Comparison of ENCODE assay signal across 11 mouse cellular contexts in genomic region chr3:86038648-86039047, GRCm38 (mm10). TPM values are rescaled to one million over a fixed set of nuclear protein-coding genes. Genes with fewer than 3 reads are reported as not detected.
DNase-seq lines count a peak whose midpoint lies in the region; ATAC-seq and TF ChIP-seq lines count a peak whose summit lies in the region.
"Had no signal": no experiment of that assay in that cellular context is flagged by ENCODE, and none has a peak within 500 bp of the region (broad histone marks: within the 10 kb centered on the region; RNA-seq: fewer than 3 reads in every experiment).

No protein-coding gene starts in this region.

- ATAC-seq in intestine, embryonic 14.5 days (replicated peaks; ENCODE audit: low FRiP score, low TSS enrichment, low read depth): no peak
- no peak; the same call in 1 of the 2 replicates for ATAC-seq in intestine, postnatal 0 days
- no peak for ATAC-seq in forebrain, embryonic 15.5 days (replicated peaks)

- DNase-seq in intestine, embryonic 14.5 days (ENCODE audit: low spot score): no peak
- peak; percentile 80 for DNase-seq in fat pad, adult 2 months (ENCODE audit: extremely low read depth, low read depth, low spot score)
- DNase-seq in heart, postnatal 4 days: peak; percentile 52
- DNase-seq in lung, postnatal 25 days (ENCODE audit: low spot score): peak; percentile 28
- no peak for DNase-seq in frontal cortex, postnatal 36 days (ENCODE audit: low spot score in 2 of 2)
- no peak for DNase-seq in embryo, embryonic 10 days (ENCODE audit: low spot score)
- DNase-seq: cerebellum, postnatal 25 days had no signal

- peak overlapping the region; percentile 51 for H3K27ac ChIP-seq in intestine, embryonic 14.5 days (ENCODE audit: low read depth)
- no peak overlapping the region for H3K27ac ChIP-seq in intestine, postnatal 0 days (ENCODE audit: low read depth, low read length)
- no peak overlapping the region; the same call in 1 of the 2 replicates for H3K27ac ChIP-seq in forebrain, embryonic 15.5 days (replicated peaks)
- H3K27ac ChIP-seq: liver, embryonic 15.5 days had no signal

- H3K9me3 ChIP-seq in intestine, embryonic 14.5 days (ENCODE audit: control insufficient read depth, low read length): no peaks in the 10 kb centered on the region
- H3K9me3 ChIP-seq in intestine, postnatal 0 days (ENCODE audit: control insufficient read depth): no peaks in the 10 kb centered on the region
- no peaks in the 10 kb centered on the region for H3K9me3 ChIP-seq in forebrain, embryonic 15.5 days
- H3K9me3 ChIP-seq: G1E; liver, embryonic 15.5 days had no signal

- no peak overlapping the region for H3K4me3 ChIP-seq in intestine, embryonic 14.5 days (ENCODE audit: low read depth, low read length)
- no peak overlapping the region for H3K4me3 ChIP-seq in intestine, postnatal 0 days (ENCODE audit: low read depth, low read length)
- H3K4me3 ChIP-seq in forebrain, embryonic 15.5 days: no peak overlapping the region
- H3K4me3 ChIP-seq: liver, embryonic 15.5 days had no signal

- WGBS in intestine, embryonic 14.5 days: 28% methylated on average over 3 of the region's 3 CpGs
- WGBS in intestine, postnatal 0 days: 45% methylated on average over 3 of the region's 3 CpGs
- WGBS in forebrain, embryonic 15.5 days: 60% methylated on average over 3 of the region's 3 CpGs

- 0 out of 2 replicates have a peak overlapping the region, but pooled peaks have one; percentile 4 for H3K4me2 ChIP-seq in intestine, embryonic 14.5 days (ENCODE audit: low read length)
- H3K4me2 ChIP-seq in intestine, postnatal 0 days (replicated peaks; ENCODE audit: low read depth): no peak overlapping the region
- H3K4me2 ChIP-seq in forebrain, embryonic 15.5 days (replicated peaks): no peak overlapping the region
- H3K4me2 ChIP-seq: liver, embryonic 15.5 days had no signal

- peaks cover 23% of the 10 kb centered on the region for H3K4me1 ChIP-seq in intestine, embryonic 14.5 days (replicated peaks; ENCODE audit: control insufficient read depth, insufficient read depth, low read length)
- no peaks in the 10 kb centered on the region for H3K4me1 ChIP-seq in intestine, postnatal 0 days (replicated peaks; ENCODE audit: control insufficient read depth, insufficient read depth, low read length)
- no peaks in the 10 kb centered on the region for H3K4me1 ChIP-seq in forebrain, embryonic 15.5 days
- H3K4me1 ChIP-seq: liver, embryonic 15.5 days had no signal

- no peaks in the 10 kb centered on the region; the same call in 1 of the 2 replicates for H3K36me3 ChIP-seq in intestine, embryonic 14.5 days (ENCODE audit: control insufficient read depth, insufficient read depth, low read length)
- H3K36me3 ChIP-seq in intestine, postnatal 0 days (ENCODE audit: control insufficient read depth, insufficient read depth): peaks cover 21% of the 10 kb centered on the region; the same call in 1 of the 2 replicates
- H3K36me3 ChIP-seq in forebrain, embryonic 15.5 days: no peaks in the 10 kb centered on the region
- H3K36me3 ChIP-seq: G1E had no signal

- no peak for TF ChIP-seq CTCF in intestine, postnatal 0 days (IDR thresholded peaks at IDR 0.05; ENCODE audit: low read depth)

- H3K27me3 ChIP-seq in intestine, embryonic 14.5 days (replicated peaks; ENCODE audit: control insufficient read depth, insufficient read depth, low read length): no peaks in the 10 kb centered on the region
- H3K27me3 ChIP-seq in intestine, postnatal 0 days (replicated peaks; ENCODE audit: control insufficient read depth, insufficient read depth, low read length): no peaks in the 10 kb centered on the region
- no peaks in the 10 kb centered on the region for H3K27me3 ChIP-seq in forebrain, embryonic 15.5 days
- H3K27me3 ChIP-seq: liver, embryonic 15.5 days had no signal

- H3K9ac ChIP-seq in intestine, embryonic 14.5 days (ENCODE audit: low read length): no peak overlapping the region
- no peak overlapping the region for H3K9ac ChIP-seq in intestine, postnatal 0 days (ENCODE audit: low read depth, low read length)
- no peak overlapping the region for H3K9ac ChIP-seq in forebrain, embryonic 15.5 days (replicated peaks)
- H3K9ac ChIP-seq: liver, embryonic 15.5 days had no signal

RNA-seq across cellular contexts. Expression of gene Prss48, which starts 36.4 kb away (rescaled TPM):
- 0.44 and 0.58 TPM in 2 replicates for polyA plus RNA-seq in intestine, embryonic 14.5 days (2014; fragmentation: Nextera tagmentation; extraction: Ambion mirVana)
- polyA plus RNA-seq in intestine, postnatal 0 days (2015; fragmentation: Nextera tagmentation; extraction: Ambion mirVana): 0.12 TPM in 1 of 2 replicates, not detected in the other
- total RNA-seq in heart, postnatal 4 days (2021): not detected
- polyA plus RNA-seq in forebrain, embryonic 15.5 days (2015; fragmentation: Nextera tagmentation; extraction: Ambion mirVana): not detected in 2 replicates
- total RNA-seq: G1E had no signal
- polyA plus RNA-seq: G1E; liver, embryonic 15.5 days had no signal

Comparison
In these comparisons a context has a peak if more than half of its experiments do, and no peak if none do; other contexts are left out.
1. DNase-seq: peak in fat pad, adult 2 months (single experiment), heart, postnatal 4 days (single experiment) and lung, postnatal 25 days (single experiment); none in intestine, embryonic 14.5 days (single experiment), frontal cortex, postnatal 36 days (0 of 2) and embryo, embryonic 10 days (single experiment).